Mouse (Mus musculus) liver, adult 2 months (tissue): Measurements from ENCODE around the gene Rabac1.

Experiments used
- CTCF ChIP-seq: fragments of 200-500 bp; IDR thresholded peaks from 2 replicates; pipeline ENCODE4 v1.5.1; 2011; ENCODE audit warnings: low read depth, low read length, control low read depth
- POLR2A ChIP-seq: fragments of 200-500 bp; IDR thresholded peaks from 2 replicates; pipeline ENCODE4 v1.6.1; 2011; ENCODE audit warnings: low read length, control low read depth; ENCODE audit not compliant: insufficient read depth; ENCODE audit errors: extremely low read depth

DNA sequence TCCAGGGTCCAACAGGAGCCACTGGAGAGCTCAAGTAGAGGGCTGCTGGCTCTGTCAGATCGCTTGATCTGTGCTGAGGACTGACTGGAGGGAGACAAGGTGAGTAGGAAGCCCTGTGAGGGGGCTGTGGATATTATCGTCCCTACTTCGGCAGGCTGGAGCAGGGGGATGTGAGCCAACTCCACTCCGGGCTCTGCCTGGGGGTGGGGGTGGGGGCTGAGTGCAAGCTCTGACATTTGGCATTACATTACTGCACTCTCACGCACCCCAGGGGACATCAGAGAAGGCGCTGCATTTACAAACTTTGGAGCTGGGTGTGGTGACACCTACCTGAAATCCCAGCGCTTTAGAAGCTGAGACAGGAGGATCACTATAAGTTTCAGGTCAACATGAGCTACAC, 39.0 kb upstream of the Rabac1 start:
- TF ChIP-seq CTCF (no peak), POLR2A (no peak)
